Mouse (Mus musculus): Measurements from ENCODE around the gene Syt16.

Syt16 gene

DNA sequence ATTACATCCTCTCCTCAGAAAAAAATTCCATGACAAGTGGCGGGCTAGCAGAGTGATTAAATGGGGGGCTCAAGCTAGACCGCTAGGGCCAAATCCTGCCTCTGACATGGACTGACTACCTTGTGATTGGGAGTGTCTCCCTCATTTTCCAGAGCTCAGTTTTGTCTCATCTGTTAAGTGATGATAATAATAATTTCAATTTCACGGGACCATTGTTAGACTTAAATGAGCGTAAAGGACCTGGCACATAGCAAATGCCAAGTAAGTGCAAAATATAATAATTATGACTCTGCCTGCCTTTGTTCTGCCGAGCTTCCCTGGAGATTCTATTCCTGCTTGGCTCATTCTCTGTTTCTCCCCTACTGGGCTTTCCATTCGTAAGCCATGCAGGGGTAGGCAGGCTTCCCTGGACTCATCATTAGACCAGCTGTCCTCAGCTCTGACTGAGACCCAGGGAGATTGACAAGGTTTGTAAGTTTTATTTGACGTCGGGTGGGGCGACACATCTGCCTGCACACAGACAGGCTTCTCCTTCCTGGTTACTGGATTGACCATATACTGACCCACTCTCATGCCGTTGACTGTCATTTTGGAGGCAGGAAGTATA lies 112.1 kb downstream of the Syt16 start:
- no peak for DNase-seq

- no peak for DNase-seq
Measured at GRCm38 (mm10) chr12:74116825-74117224, 119.4 kb downstream of the Syt16 start.

GRCm38 (mm10) chr12:74125796-74126195 lies 128.3 kb downstream of the Syt16 start:
- no peak for DNase-seq

- DNase-seq: no peak
Measured at GRCm38 (mm10) chr12:74128229-74128628, 130.8 kb downstream of the Syt16 start.

- DNase-seq: no peak
Measured at GRCm38 (mm10) chr12:74131790-74132189, 134.3 kb downstream of the Syt16 start.

DNA sequence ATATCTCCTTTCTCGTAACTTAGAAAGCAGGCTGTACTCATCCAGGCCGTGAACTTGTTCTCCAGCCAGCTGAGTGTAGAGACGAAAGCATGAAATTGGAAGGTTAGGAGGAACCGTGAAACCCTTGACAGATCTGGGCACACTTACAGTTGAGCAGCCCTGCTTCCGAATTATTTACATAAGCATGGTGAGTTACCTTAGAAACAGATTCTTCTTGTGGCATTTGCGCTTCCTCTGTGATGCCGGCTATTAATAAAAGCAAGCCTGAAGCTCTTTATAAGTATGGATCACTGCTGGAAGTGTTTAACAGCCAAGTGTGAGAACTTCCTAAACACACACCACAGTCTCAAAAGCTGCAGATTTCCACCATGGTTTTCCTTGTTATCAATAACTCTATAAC lies 144.7 kb downstream of the Syt16 start:
- no peak for DNase-seq

GRCm38 (mm10) chr12:74144385-74144784 lies 146.9 kb downstream of the Syt16 start:
- no peak for DNase-seq

GRCm38 (mm10) chr12:74160791-74161190 lies 163.3 kb downstream of the Syt16 start:
- DNase-seq: no peak

- DNase-seq: no peak
Measured at GRCm38 (mm10) chr12:74163080-74163479, 165.6 kb downstream of the Syt16 start.

DNA sequence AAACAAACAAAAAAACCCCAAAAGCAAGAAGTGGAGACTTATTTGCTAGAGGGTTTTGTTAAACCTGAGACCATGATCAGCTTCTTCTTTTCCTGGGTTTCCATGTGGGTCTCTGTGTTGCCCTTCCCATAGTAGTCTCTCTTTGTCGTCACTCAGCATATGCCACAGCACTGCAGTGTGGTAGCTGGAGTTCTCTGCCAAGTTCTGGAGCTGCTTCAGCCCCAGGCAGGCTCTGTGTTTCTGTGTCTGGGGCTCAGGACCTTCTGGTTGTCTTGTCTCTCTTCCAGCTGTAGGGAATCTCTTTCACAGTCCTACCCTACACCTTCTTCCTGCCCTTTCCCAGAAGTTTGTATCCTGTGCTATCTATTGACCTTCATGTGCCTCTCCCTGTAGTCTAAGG lies 173.8 kb downstream of the Syt16 start:
- no peak for DNase-seq

- no peak for DNase-seq
Measured at GRCm38 (mm10) chr12:74173902-74174301, 176.4 kb downstream of the Syt16 start.

DNA sequence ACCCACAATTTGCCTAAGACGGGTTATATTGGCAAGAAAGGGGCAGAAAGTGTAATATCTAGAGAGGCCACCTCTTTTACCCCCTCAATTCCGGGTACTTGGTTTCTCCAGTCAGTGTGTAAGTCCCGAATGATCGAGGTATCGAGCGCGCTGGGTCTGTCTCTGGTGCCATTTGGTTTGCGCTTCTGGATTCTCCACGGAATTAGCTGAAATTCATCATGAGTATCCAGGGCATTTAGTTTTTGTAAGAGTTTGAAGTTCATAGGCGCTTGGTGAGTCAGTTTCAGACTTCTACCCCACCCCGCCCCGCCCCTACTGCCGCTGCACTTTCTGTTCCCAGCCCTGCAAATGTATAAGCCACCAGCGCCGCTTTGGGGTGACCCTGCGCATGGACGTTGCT lies 187.1 kb downstream of the Syt16 start:
- DNase-seq: no peak

GRCm38 (mm10) chr12:74188243-74188785 lies 190.9 kb downstream of the Syt16 start:
- DNase-seq: no peak

DNA sequence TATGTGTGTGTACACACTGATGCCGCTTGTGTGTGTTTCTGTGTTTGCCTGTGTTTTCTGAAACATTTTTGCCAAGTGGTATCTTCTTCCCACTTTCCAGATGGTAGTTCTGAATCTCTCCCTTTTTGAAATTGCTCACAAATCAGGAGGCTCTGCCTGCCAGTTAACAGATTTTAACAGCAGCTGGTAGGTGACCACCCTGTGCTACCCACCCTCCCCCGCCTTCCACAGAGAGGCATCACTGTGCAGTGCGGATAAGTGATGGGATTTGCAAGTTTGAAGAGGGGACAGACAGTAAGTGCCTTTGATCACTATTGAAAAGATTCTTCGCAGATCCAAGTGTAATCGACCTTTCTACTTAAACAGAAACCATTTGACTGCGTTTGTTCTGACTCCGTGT lies 191.4 kb downstream of the Syt16 start:
- no peak for DNase-seq

DNA sequence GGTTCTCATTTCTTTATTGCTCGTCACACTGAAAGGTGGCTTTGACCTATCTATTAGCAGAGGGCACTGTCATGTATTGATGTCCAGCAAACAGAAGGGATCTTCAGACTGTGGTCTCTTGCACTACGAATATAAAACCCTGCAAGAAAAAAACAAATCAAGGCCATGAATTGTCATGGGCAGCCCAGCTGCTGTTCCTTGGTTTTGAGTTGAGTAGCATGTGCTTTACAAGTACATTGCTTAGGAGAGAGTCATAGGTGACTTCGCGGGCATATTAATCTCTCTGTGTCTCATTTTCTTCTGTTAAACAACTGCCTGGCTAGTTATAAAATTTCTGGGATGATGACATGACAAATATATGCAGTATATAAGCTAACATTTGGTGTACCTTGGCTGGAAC lies 192.4 kb downstream of the Syt16 start:
- no peak for DNase-seq

DNA sequence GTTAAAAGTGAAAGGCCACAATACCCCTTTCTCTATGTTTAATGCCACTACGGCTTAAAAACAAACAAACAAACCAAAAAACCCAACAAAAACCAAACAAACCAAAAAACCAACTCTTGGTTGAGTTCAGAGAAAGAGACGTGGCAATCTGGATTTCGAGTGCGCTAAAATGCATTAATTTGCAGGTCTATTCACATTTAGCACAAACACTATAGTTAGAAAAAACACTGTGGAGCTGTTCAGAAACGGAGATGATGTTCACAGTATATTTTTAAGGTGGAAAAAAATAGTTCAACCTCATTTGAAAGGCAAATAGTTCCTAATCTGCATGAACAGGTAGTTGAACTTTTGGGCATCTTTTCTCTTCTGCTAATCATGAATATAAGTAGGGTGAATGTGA lies 192.8 kb downstream of the Syt16 start:
- no peak for DNase-seq

GRCm38 (mm10) chr12:74192552-74192951 lies 195.1 kb downstream of the Syt16 start:
- DNase-seq: no peak

DNA sequence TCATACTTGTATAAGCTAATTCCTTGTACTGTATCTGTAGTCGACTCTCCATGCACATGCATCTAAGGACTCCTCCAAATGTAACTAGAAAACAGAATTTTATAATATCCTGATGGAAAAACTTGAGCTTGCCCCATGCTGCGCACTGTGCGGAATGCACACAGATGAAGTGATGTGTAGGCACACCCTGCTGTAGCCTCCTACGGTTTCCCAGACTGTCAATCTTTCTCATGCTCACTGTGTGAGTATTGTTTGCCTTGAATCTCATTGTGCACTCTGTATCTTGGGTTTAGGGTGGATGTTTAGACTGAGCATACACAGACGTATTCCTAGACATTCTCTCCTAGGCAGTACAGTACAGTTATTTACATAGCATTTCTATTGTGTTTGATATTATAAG lies 203.9 kb downstream of the Syt16 start:
- DNase-seq: no peak

GRCm38 (mm10) chr12:74202431-74203042 lies 205.1 kb downstream of the Syt16 start:
- DNase-seq: no peak

- DNase-seq: no peak
Measured at GRCm38 (mm10) chr12:74212156-74212555, 214.7 kb downstream of the Syt16 start.

- DNase-seq: no peak
Measured at GRCm38 (mm10) chr12:74216103-74216728, 218.8 kb downstream of the Syt16 start.

DNA sequence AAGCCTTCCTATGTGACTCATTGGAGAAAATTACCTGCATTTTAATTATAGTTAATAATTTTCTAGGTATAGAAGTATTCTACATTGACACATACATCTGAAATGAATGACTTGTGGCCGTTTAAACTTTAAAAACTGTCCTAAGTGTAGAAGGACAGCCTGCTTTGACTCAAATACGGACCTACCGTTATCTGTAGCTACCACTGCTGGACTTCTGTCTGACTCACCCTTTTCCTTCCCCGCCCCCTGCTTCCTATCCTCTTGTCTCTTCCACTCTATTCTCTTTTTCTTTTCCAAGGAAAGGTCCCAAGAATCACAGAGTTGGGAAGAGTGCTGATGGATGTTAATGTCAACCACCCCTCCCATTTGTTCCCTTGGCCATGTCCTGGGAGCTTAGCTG lies 222.4 kb downstream of the Syt16 start:
- no peak for DNase-seq

DNA sequence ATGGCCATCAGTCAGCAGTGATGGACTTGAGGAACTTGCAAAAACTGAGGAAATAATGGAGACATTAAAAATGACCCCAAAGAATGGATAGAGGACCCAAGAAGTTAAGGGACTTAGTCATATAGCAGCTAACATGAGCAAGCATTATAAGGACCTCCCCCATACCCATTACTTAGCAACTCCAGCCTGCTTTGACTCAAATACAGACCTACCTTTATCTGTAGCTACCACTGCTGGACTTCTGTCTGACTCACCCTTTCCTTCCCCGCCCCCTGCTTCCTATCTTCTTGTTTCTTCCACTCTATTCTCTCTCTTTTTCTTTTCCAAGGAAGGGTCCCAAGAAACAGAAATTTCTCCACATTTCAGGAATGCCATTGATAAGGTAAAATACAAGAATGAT lies 223.2 kb downstream of the Syt16 start:
- no peak for DNase-seq

- DNase-seq: no peak
Measured at GRCm38 (mm10) chr12:74230808-74231207, 233.3 kb downstream of the Syt16 start.

All from cerebellum, adult 11 months (tissue).